Mouse (Mus musculus) erythroblast, adult 5-6 weeks (primary cell): ENCODE results near the gene Brpf1. TPM values are rescaled to one million over a fixed set of nuclear protein-coding genes. Genes with fewer than 3 reads are reported as not detected.

Source experiments
- ATAC-seq: replicated peaks from 2 replicates; pipeline ENCODE4 v1.8.0; 2016; ENCODE audit warnings: moderate number of reproducible peaks, mild to moderate bottlenecking, moderate TSS enrichment, inconsistent platforms; ENCODE audit not compliant: poor library complexity, low FRiP score, severe bottlenecking
- total RNA-seq, 2 experiments: library from RNA; stranded (forward) in 1 of 2; stranded (reverse) in 1 of 2; fragments of 150-400 nt in 1 of 2; fragments of 200-764, 138-1000 nt in 1 of 2; gene quantifications; 2 replicates each; pipeline versions ENCODE4 v1.2.3 to v1.2.4; 2015 to 2017; ENCODE audit warnings: low replicate concordance in 2 of 2

Brpf1 gene
- 12.1 and 19.2 TPM in 2 replicates for total RNA-seq (2015; ENCODE audit: low replicate concordance)
- total RNA-seq (2017; ENCODE audit: low replicate concordance), result 14.3 and 16.0 TPM in 2 replicates

- ATAC-seq, result peak; percentile 61
Measured at GRCm38 (mm10) chr6:113306986-113307349, at the start of gene Brpf1. Brpf1 (plus strand) TSS chr6:113307137.

DNA sequence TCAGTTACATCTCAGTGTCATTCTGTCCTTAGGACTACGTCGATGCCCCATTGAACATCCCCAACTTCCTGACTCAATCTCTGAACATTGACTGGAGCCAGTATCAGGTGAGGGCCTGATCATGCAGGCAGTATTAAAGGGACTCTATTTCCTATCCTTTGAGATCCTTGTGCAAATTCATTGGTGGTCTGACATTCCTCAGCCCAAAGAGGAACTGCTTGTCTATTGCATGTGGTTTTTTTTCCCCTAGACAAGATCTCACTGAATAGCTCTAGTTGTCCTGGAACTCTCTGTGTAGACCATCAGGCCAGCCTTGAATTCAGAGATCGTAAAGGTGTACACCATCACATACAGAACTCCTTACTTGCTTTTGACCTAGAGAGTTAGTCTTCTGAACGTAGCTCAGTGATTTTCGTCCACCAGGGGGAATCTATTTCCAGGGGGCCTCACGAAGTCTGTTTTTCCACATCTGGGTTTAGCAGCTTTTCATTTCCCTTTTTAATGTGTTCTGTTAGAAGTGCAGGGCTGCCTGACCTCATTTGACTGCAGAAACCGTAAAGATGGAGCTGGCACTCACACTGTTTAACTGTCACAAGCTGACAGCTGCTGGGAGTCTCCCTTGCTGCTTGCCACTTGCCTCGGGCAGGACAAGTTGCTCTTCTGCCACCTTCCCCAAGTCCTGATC, 45.6 kb upstream of the Brpf1 start:
- ATAC-seq, result no peak

- no peak for ATAC-seq
Measured at GRCm38 (mm10) chr6:113263531-113263930, 43.4 kb upstream of the Brpf1 start.

DNA sequence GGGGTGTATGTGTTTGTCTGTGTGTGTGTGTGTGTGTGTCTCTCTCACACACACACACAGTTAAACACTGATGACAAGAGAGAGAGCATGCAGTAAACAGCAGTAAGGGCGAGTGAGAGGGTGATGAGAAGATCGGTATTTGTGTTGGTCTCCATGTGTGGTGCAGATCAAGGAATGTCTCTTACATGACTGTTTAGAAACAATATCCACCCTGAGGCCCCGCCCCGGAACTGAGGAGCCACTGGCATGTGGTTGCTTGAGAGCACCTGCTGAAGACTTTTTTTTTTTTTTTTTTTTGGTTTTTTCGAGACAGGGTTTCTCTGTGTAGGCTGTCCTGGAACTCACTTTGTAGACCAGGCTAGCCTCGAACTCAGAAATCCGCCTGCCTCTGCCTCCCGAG, 42.5 kb upstream of the Brpf1 start:
- no peak for ATAC-seq

DNA sequence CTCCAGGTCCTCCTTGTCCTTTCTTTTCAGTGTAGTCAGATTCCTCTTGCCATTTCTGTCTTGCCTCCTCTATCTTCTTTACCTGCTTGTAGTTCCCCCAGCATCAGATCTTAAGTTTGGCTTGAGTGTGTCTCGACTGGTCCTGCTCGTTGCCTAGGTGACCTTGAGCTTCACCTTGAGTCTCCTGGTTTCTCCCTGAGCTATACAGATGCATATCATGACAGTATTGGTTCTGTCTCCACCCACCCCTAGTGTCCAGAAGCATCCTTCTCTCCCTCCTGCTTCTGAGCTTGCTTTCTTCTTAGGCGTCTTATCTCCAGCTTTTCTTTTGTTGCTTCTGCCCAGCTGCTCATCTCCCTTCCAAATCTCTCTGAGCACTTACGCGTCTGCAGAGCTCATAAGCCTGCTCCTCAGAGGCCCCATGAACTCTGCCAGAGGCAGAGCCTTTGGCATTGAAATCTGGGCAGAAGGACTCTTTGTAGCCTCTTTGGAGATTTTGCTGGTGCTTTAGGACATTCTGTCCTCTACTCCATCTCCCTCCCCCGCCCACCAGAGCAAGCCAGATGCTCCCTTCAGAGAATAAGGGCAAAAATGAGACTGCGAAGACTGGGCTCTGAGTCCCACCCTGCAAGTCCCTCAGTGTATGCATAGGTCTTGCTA, 39.8 kb upstream of the Brpf1 start:
- no peak for ATAC-seq

DNA sequence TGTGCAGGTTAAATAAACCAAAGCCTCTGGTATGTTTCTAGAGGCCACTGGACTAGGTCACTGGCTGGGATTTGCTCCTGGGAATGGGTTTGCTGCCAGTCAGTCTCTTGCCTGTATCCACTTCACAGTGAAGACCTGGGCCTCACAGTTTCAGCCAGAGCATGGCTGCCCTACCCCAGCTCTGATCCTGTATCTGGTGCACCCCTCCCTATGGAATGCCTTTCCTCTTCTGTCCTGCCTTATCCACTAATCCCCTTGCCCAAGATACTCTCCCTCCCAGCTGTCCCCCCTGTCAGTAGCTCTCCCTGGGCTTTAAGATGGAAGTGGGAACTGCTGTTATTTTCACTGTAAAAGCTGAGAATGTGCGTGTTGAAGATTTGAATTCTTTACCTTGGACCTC, 38.9 kb upstream of the Brpf1 start:
- no peak for ATAC-seq

DNA sequence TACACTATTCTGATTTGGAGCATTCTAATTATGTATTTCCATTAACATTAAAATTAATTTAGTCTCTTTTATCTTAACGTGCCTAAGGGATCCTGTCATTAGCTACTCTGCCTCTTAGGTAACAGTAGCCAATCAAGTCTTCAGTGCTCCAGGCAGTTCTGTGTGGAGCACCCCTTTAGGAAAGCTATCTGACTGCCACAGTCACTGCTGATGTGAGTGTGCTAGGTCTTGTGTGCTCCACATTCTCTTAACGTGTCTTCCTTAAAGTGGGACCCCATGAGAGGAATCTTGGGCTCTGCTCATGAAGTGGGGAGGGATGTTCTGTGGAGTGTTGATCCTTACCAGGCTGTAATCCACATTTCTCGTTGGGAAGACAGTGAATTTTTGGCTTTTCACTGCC, 34.6 kb upstream of the Brpf1 start:
- ATAC-seq, result no peak

GRCm38 (mm10) chr6:113276846-113277245, 30.1 kb upstream of the Brpf1 start:
- ATAC-seq, result no peak

GRCm38 (mm10) chr6:113281676-113282075, 25.3 kb upstream of the Brpf1 start:
- ATAC-seq, result no peak

- ATAC-seq, result no peak
Measured at GRCm38 (mm10) chr6:113282101-113282802, 24.7 kb upstream of the Brpf1 start, which contains the start of gene Cpne9. Cpne9 (plus strand) TSS chr6:113282307.

DNA sequence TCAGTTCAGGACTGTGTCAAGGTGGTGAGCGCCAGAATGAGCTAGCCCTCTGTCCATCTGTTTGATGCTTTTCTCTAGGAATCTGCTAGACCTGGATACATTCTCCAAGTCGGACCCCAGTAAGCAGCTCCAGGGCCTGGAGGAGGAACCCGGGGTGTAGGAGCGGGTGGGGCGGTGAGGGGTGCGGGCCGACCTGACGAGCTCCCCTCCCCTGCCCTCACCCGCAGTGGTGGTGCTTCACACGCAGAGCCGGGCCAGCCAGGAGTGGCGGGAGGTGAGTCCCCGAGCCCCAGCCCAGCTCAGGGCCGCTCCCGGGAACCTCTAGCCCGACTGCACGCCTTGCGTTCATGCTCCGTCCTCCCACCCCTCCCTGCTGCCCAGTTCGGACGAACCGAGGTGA, 24.0 kb upstream of the Brpf1 start:
- no peak for ATAC-seq

DNA sequence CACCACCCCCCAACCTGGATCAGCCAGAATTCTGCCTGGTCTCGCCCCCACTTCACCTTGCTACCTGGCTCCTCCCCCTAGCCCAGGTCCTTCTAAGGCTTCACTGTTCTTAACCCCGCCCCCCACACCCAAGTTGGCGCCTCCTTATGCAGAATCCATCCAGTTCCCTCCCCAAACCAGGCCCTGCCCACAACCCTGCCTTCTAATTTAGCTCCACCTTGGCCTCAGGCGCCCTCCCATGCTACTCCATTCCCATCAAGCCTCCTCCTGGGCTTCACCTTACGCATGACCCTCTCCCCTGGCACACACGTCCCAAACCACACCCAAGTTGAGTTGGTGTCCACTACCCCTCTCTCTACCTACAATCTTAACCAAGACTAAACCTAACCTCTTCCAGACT, 23.4 kb upstream of the Brpf1 start:
- ATAC-seq, result no peak

- no peak for ATAC-seq
Measured at GRCm38 (mm10) chr6:113284931-113285330, 22.0 kb upstream of the Brpf1 start.

- ATAC-seq, result no peak
Measured at GRCm38 (mm10) chr6:113286316-113286715, 20.6 kb upstream of the Brpf1 start.

DNA sequence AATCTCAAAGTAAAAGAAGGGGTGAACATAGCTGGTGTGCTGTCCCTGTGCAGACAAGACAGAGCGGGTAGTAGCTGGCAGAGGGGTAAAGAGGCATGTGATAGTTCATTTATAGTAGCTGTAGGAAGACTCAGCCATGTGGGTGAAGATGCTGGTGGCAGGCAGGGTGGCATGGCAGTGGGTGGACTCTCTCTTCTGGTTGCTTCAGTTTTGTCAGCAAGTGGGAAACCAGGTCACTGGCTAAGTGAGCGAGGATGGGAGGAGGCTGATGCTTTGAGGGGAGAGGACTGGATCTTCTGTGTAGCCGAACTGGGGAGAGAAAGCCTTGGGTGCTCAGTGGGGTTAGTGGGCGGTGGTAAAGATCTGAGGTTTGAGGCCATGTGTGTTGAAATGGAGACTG, 19.7 kb upstream of the Brpf1 start:
- no peak for ATAC-seq

- ATAC-seq, result no peak
Measured at GRCm38 (mm10) chr6:113289346-113289745, 17.6 kb upstream of the Brpf1 start.

DNA sequence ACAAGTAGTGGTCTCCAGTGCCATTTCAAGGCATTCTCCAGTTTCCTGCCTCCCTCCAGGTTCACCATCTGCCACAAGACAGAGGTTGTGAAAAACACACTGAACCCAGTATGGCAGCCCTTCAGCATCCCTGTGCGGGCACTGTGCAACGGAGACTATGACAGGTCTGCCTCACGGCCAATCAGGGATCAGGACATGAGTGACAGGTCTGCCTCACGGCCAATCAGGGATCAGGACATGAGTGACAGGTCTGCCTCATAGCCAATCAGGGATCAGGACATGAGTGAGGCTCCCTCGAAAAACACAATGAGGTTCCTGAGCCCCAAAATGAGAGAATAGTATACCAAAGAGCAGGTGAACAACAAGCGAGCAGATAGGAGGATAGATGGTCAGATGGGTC, 16.6 kb upstream of the Brpf1 start:
- ATAC-seq, result no peak

DNA sequence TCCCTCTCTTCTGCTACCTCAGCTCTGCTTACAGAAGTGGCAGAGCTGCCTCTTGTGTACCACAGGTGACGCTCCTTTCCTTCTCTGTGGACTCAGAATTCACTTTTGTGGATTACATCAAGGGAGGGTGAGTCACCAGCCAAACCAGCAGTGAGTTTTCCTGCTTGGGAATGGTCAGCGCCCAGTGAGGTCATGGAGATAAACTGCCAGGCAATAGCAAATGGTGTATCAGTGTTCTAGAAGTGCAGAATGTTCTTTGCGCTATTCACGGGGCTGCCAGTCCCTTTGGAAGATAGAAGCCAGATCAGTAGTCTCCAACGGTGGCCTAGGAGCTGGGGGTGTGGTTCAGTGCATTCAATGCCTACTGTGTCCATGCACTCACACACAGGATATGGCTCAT, 14.0 kb upstream of the Brpf1 start:
- ATAC-seq, result no peak

- ATAC-seq, result no peak
Measured at GRCm38 (mm10) chr6:113296046-113296445, 10.9 kb upstream of the Brpf1 start.

GRCm38 (mm10) chr6:113296639-113297038, 10.3 kb upstream of the Brpf1 start:
- no peak for ATAC-seq

- ATAC-seq, result no peak
Measured at GRCm38 (mm10) chr6:113301350-113301749, 5.6 kb upstream of the Brpf1 start.
